Mouse (Mus musculus) adrenal gland, adult 18-20 months (tissue): Measurements from ENCODE around the gene B4galt4. TPM values are rescaled to one million over a fixed set of nuclear protein-coding genes. Genes with fewer than 3 reads are reported as not detected.

ENCODE experiments used
- DNase-seq, 2 experiments: peaks; one replicate each; pipeline ENCODE4 v3.0.0; 2021 to 2022; ENCODE audit warnings: low spot score in 2 of 2
- total RNA-seq, 2 experiments: library from RNA; stranded (reverse); gene quantifications; 1 replicate in 1 of 2; 2 replicates in 1 of 2; pipeline ENCODE4 v1.2.3; 2021

Gene B4galt4
- total RNA-seq, 2 experiments from 2014 or later, result 8.3 to 8.7 TPM

DNA sequence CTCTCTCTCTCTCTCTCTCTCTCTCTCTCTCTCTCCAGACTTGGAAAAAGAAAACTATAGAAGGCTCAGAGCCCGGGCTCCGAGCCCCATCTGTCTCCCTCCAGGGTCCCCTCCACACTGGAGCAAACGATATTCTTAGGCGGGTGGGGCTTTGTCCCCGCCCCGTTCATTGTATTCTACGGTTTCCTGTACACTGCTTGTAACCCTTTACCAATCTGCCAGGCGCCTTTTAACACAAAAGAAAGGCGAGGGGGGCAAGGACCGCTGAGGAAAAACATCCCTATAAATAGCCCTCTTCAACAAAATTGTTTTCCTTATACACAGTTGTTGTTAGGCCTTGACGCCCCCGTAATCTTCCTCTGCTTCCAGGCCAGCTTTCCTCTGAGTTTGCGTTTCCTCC lies 17.1 kb upstream of the B4galt4 start:
- no peak for DNase-seq

DNA sequence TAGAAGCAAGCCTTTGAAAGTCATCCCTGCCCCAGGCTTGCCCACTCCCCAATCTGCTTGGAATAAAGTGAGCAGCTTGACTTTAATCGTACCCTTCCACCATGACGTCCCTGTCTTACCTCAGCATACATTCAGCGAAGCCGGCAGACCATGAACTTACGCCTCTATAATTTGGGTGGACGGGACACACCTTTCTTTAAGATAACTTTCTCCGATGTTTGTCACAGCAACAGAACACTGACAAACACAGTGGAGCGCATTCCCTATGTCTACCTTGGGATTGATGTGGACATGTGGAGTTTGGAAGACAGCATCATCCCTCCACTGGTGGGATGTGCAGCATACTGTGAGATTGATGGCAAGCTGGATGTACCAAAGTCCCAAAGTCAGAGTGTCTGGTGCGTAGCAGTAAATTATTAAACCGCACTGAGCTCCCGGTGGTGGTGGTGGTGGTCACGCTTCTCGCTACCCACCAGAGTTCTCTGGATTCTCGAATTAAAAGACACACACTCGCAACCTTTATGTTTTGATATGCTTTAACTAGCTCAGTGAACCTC lies 13.4 kb upstream of the B4galt4 start:
- no peak for DNase-seq

- no peak for DNase-seq
These were observed 12.9 kb upstream of the B4galt4 start for GRCm38 (mm10) chr16:38729139-38729538.

DNA sequence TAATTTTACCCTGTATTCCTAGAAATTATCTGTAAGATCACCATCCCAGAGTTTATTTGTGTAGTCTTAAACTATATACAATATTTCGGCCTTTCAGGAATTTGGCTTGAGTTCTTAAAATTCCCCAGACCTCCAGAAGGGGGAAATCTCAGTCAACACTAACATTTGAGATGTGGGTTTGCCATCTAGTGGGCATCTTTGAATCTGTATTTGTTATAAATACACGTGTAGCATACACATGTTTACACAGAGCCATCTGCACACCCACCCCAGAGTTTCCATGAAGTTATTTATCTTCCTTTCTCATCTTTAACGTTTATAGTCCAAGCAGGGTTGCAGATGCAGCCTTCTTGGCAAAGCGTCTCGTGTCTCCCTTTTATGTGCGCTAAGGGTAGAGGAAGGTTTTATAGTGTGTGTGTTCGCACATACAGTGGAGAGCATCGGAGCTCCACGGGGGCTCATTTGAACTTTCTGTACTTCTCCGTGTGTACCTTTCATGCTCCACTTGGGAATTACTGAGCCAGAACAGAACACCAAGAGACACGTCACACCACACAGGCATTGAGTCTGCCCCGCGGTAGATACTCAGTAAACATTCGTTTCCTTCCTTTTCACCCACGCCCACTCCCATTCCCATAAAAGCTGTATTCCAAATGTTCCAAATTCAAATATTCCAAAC lies 12.3 kb upstream of the B4galt4 start:
- no peak for DNase-seq

GRCm38 (mm10) chr16:38730921-38731320 lies 11.1 kb upstream of the B4galt4 start:
- peak in 1 of 2 experiments; percentile 14 for DNase-seq

DNA sequence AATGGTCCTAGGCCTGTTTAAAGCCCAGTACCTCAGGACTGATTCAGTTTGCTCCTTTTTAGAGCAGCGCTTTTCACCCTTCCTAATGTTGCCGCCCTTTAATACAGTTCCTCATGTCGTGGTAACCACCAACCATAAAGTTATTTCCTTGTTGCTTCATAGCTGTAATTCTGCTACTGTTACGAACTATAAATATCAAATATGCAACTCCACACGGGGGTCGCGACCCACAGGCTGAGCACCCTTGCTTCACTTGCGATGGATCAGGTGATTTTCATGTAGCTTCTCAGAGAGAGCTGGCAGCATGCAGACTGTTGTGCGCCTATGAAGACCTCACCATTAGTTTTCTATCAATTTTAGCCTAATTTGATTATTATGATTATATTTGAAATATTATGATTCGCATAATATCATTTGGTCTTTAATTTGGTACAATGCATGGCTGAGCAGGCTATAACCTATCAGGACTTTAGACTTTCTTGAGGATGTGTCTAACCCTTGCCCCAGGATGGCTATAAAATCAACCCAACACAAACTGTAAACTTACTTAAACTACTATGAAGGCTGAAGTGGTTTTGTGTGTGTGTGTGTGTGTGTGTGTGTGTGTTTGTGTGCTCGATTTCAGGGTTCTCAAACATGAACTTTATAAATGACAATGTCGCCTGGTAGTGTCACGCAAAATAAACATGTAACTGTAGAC lies 710 bp upstream of the B4galt4 start:
- DNase-seq, result no peak

- DNase-seq, result peak; percentile 20 to 23
These were observed 631 bp downstream of the B4galt4 start for GRCm38 (mm10) chr16:38742659-38743131.

DNA sequence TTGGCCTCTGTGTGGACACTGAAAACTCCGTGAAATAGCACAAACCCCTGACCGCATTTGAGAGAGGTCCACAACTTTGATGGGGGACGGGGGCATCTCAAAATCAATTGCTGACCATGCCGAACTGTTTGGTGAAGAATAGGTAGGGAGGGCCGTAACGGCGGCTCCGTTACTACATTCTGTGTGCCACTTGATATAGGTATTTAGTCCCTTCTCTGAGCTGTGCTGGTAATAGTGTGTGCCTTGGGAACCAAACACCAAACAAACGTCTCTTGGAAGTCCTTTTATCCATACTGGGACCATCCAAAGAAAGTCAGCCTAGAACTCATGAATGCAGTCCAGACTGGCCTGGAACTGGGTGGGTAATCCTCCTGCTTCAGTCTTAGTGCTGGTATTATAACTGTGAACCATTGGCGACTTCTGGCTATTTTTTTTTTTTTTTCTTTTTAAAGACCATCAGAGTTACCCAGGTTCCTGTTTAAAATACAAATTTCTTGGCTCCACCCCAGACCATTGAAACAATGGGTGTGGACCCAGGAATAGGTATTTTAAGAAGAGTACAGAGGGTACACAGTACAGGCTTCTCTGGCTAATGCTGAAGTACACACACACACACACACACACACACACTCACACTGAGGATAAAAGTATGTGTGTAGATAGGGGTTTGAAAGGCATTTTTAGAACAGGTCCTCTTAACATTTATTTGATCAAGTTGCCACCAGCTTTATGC lies 2.0 kb downstream of the B4galt4 start:
- peak in 1 of 2 experiments; percentile 11 for DNase-seq

DNA sequence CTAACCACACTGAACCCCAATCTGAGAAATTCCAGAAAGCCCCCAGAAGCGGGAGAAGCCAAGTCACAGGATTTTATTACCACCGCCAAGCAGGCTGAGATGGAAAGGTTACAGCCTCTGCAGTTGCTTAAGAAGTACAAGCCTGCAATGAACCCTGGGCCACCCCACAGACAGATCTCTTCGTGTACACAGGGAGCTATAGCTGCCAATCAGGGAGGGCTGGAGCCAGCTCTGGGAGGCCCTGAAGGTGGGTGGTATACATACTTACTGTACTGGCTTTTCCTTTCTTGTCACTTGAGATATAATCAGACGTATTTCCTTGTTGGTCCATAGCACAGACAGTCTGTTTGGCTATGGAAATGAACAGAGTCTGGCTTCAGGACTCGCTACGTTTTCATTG lies 8.7 kb downstream of the B4galt4 start:
- no peak for DNase-seq

DNA sequence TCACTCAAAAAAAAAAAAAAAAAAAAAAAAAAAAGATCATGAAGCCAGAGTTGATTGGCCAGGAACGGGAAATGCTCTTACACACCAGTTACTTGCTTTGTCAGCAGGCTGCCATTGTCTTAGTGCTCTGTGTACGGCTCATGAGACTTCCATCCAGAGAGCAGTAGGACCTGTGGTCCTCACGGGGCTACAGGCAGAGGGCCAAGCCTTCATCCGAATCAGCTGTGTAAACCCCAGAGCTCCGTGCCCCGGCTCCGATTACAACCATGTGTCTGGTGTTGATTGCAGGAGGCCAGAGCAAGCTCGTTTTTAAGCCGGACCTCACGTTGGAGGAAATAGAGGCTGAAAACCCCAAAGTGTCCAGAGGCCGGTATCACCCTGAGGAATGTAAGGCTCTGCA lies 11.6 kb downstream of the B4galt4 start:
- peak in 1 of 2 experiments; percentile 12 for DNase-seq

DNA sequence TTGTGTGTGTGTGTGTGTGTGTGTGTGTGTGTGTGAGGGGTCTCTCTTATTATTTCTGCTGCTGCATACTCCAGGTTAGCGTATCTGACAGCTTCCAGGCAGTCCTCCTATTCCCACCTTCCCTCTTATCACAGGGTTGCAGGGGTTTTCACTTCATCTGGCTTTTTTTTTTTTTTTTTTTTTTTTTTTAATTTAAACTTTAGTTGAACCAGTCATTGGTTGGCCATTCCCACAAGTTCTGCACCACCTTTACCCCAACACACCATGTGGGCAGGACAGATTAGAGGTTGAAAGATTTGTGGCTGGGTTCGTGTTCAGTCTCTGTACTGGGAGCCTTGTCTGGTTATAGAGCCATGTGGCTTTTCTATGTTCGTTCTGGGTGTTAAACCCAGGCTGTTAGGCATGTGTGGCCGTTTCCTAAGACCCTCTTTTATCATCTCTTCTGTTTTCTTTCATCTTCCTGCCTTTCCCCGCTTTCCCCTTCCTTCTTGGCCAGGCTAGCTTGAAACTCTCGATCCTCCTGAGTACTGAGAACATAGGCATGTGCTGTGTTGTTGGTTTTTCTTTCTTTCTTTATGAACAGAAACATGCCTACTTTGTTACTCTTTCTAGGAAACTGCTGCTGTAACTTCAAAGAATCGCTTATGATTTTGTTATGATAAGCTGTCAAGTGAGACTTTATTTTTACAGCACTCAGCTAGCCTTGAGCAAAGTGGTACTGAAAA lies 13.6 kb downstream of the B4galt4 start:
- no peak for DNase-seq

- no peak for DNase-seq
These were observed 14.1 kb downstream of the B4galt4 start for GRCm38 (mm10) chr16:38756177-38756503.

DNA sequence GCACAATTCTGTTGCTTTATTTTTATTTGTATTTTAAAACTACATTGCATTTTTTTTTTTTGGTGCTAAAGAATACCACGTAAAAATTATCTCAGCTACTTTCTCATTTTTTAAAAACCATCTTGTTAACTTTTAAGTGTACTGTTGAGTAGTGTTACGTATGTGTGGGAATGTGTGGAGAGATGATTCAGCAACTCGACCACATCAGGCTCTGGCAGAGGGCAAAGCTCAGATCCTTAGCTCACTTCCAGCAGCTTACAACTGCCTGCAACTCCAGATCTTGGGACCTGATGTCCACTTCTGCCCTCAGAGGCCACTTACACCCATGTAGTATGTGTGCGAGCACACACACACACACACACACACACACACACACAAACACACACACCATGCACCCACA lies 14.5 kb downstream of the B4galt4 start:
- DNase-seq, result no peak

- no peak for DNase-seq
These were observed 15.6 kb downstream of the B4galt4 start for GRCm38 (mm10) chr16:38757626-38758025.

DNA sequence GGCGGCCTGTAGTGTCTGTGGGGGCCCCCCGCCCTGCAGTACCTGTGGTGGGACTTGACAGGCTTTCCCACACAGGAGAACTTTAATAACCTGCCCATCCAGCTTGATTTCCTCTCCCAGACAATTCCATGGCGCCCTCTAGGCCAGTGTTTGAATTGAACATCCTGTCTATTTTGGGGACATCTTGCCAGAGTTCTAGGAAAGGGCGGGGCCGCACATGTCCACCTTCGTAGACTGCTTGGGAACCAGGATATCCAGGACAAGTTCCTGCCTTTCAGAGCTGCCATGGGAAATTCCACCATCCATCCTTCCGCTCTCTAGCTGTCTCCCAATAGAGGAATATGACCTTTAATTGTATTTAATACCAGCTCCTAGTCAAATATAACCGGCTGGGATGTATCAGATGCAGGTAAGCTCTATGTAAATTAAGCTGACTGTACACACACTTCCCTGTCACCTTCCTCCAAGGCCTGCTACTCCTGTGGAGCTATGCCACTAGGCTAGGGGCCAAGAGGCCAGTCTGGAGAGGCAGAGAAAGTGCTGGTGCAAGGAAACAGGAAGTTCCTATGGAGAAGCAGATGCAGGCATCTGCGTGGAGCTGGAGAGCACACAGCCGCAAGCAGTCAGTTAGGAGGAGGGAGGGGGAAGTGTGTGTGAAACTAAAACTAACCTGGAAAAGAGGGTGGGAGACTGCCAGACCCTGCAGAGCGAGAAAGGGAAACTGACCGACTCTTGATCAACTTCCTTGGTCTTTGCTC lies 16.2 kb downstream of the B4galt4 start:
- no peak for DNase-seq

DNA sequence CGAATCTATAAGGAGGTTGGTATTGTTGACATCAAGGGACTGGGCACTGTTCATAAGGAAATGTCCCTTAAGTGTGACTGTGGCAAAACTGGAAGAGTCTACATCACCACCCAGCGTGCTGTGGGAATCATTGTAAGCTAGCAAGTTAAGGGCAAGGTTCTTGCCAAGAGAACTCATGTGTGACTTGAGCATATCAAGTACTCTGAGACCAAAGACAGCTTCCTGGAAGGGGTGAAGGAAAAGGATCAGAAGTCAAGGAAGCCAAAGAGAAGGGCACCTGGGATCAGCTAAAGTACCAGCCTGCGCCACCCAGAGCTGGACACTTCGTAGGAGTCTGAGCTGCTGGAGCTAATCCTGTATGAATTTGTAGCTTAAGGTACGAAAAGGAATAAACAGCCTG lies 18.2 kb downstream of the B4galt4 start:
- no peak for DNase-seq

DNA sequence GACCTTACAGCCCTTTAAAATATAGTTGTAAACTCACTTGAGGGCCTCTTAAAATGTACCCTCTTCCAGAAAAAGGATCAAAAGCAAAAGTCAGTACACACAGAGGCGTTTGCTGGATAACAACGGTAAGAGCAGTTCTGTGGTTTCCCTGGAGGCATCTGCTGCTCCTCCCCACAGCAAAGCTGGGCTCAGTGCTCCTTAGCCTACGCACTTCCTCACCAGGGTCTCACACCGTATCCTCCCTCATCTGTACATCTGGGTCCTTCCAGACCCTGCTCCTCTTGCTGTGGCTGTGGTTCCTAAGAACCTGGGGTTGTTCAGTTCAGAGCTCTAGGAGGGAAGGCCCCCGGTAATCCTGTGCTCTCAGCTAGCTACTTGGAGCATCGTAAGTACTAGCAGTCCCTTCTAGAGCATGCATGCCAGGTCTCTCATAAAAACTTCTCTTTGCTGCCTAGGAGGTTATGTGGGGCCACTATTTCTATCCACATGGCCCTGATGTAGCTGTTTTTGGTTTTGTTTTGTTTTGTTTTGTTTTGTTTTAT lies 18.8 kb downstream of the B4galt4 start:
- DNase-seq, result no peak

DNA sequence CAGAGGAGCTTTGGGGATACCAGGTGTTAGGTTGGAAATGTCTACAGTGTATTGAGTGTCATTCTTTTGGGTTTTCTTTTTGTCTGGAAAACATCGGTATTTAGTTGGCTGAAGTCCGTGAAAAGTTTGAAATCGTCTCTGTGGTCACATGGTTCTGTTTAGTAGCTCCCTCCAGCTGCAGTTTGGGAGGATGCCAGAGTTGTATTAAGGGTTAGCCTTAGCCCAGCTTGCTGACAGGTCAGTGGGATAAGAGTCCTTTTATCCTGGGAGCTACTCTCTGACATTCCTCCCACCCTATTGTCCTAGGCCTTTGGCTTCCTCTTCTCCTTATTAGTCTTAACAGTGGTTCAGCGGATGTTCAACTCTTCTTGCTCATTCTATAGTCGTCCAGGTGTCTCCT lies 19.9 kb downstream of the B4galt4 start:
- DNase-seq, result no peak

GRCm38 (mm10) chr16:38762401-38762800 lies 20.3 kb downstream of the B4galt4 start:
- DNase-seq, result no peak

DNA sequence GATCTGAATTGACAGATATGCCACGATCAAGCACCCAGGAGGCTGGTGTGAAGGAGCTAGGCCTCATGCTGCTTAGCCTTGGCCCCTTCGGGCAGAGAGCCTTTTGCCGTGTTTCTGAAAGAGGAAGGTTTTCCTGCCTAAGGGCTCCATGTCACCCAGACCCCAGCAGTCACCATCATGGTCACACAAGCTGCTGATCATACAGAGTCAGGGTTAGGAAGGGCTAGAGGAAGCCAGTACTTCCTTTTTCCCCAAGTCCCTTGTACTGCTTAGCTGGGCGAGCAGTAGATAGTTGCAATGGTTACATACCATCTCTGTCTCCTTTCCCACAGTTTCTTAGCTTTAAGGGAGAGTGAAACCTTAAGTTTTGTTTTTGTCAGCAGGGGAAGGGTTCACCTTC lies 21.4 kb downstream of the B4galt4 start:
- no peak for DNase-seq
